Mouse (Mus musculus): ENCODE measurements around the gene Chmp6. TPM values are rescaled to one million over a fixed set of nuclear protein-coding genes. Genes with fewer than 3 reads are reported as not detected.

The Chmp6 gene
- polyA plus RNA-seq, 1 experiment from 2014 or later, result 112 TPM

DNA sequence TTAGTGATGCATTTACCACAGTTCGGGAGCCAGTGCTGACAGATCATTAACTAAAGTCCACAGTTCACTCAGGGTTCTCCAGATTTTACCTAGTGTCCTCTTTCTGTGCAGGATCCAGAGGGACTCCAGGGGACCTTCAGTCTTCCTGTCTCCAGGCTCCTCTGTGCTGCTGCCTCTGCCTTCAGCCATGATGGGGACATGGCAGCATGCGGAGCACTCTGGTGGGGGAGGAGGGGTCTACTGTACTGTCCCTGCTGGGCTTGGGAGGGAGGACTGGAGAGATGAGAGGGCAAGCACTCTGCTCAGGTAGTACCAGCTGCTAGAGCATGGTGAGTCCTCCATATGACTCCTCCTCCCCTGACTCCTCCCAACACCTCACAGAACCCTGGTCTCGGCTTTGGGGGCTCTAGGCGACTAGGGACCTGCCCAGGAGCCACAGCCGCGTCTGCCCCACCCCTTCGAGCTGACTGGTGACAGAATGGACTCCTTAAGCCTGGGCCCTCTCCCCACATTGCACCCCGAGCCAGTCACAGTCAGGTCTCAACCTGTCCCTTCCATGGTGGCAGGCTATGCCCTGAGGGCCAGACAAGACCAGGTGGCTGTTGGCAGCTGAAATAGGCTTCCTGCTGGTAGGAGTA is 26.0 kb downstream of the Chmp6 start:
- no peak overlapping the region for H3K4me2 ChIP-seq (replicated peaks)
- WGBS, result 54% methylated on average over 8 of the region's 8 CpGs

DNA sequence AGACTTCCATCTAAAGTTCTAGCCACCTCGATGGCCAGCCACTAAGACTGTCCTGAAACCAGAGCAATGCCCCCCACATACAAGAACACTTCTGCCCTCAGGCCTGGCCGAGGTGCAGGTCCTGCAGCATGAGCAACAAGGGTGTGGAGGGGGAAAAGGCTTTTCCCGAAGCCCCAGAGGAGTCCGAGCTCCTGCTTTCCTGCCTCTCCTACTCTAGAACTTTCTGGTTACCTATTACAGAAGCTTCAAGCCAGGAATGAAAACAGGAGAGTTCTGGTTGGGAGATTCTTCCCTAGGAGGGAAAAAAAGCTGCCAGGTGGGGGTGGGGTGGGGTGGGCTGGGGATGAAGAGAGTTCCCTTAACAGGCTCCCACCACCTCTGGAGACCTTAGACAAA is 26.5 kb downstream of the Chmp6 start:
- ATAC-seq, result no peak
- Histone ChIP-seq H3K36me3 (no peaks in the 10 kb centered on the region), H3K4me3 (replicated peaks) (no peak overlapping the region), H3K4me1 (replicated peaks) (peaks cover 77% of the 10 kb centered on the region), H3K4me2 (replicated peaks) (no peak overlapping the region), H3K9me3 (no peaks in the 10 kb centered on the region), H3K9ac (replicated peaks) (no peak overlapping the region; the same call in 1 of the 2 replicates), H3K27me3 (peaks cover 36% of the 10 kb centered on the region), H3K27ac (no peak overlapping the region)
- WGBS, result 56% methylated on average over 4 of the region's 4 CpGs

More for the DNA sequence above, 26.0 kb downstream of the Chmp6 start:
- Histone ChIP-seq H3K9me3 (no peaks in the 10 kb centered on the region), H3K36me3 (no peaks in the 10 kb centered on the region), H3K4me3 (replicated peaks) (no peak overlapping the region), H3K27me3 (peaks cover 32% of the 10 kb centered on the region), H3K27ac (no peak overlapping the region), H3K9ac (replicated peaks) (no peak overlapping the region; the same call in 1 of the 2 replicates), H3K4me1 (replicated peaks) (peaks cover 72% of the 10 kb centered on the region)
- ATAC-seq, result no peak

DNA sequence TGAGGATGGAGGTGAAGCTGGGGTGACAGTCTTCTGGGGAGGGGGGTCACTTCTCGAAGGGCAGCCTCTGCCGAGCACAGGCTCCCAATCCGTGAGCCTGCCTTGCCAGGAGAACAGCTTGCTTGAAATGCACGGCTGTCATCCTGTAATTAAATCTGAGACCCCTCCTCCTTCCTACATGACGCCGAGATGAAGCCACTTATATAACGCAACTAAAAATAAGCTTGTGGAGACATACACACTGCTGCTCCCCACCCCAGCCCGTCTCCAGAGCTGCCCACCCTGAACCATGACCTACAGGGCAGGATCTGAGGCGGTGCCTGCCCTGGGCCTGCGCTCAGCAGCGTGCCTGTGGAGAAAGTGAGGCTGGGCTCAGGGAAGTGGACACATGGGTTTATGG is 26.9 kb downstream of the Chmp6 start:
- H3K27ac ChIP-seq, result no peak overlapping the region
- no peak overlapping the region for H3K9ac ChIP-seq (replicated peaks)
- H3K27me3 ChIP-seq, result peaks cover 38% of the 10 kb centered on the region
- peaks cover 80% of the 10 kb centered on the region for H3K4me1 ChIP-seq (replicated peaks)
- WGBS, result 66% methylated on average over 11 of the region's 11 CpGs
- no peak overlapping the region for H3K4me2 ChIP-seq (replicated peaks)
- no peak for ATAC-seq
- H3K4me3 ChIP-seq (replicated peaks), result no peak overlapping the region
- H3K9me3 ChIP-seq, result no peaks in the 10 kb centered on the region
- H3K36me3 ChIP-seq, result no peaks in the 10 kb centered on the region

DNA sequence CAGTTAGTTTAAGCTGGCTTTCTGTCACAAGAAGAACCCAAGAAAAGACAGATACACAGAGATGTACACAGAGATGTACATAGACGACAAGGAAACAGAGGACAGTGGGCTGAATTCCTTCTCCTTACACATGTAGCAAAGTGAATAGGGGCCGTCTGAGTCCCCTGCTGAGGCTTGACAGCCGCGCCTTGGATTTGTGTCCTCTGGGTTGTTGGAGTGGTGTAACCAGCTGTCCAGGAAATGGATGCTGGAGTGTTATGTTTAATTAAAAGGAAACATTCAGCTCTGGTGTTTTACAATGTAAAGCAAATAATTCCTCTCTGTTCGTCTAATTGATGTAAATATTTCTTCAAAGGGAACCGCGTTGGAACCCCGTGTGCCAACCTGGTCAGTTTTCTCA is 28.6 kb downstream of the Chmp6 start:
- H3K36me3 ChIP-seq, result no peaks in the 10 kb centered on the region
- H3K9ac ChIP-seq (replicated peaks), result peak overlapping the region; percentile 74
- H3K9me3 ChIP-seq, result no peaks in the 10 kb centered on the region
- no peak overlapping the region for H3K27ac ChIP-seq
- H3K27me3 ChIP-seq, result peaks cover 35% of the 10 kb centered on the region
- no peak for ATAC-seq
- peak overlapping the region; percentile 66 for H3K4me3 ChIP-seq (replicated peaks)
- peak overlapping the region; percentile 99 for H3K4me2 ChIP-seq (replicated peaks)
- H3K4me1 ChIP-seq (replicated peaks), result peaks cover 70% of the 10 kb centered on the region
- WGBS, result 3% methylated on average over 8 of the region's 8 CpGs

DNA sequence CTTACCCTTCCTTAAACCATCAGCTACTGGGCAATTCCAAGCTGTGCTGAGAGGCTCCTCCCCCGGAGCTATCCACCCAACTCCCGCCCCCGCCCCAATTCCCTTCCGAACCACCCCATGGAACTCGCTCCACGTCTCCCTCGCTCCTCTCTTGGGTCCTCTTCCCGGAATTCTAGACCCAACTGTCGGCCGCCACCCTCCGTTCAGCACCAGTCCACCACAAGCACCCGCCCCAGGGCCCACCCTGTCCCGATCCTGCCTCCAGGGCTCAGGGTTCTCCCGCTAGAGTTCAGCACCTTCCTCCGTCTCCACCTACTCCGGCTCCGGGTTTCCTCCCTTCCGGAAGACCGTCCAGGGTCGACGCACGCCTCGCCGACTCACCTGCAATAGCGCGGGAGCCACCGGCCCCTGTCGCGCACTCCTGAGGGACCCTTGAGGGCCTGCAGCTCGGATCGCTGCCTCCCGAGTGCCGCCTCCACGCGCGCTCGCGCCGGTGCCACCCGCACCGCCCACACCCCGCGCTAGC is 29.0 kb downstream of the Chmp6 start:
- Histone ChIP-seq H3K4me1 (replicated peaks) (peaks cover 68% of the 10 kb centered on the region), H3K4me3 (replicated peaks) (peak overlapping the region; percentile 66), H3K36me3 (no peaks in the 10 kb centered on the region), H3K27me3 (peaks cover 35% of the 10 kb centered on the region), H3K9me3 (no peaks in the 10 kb centered on the region), H3K27ac (peak overlapping the region; percentile 75), H3K4me2 (replicated peaks) (peak overlapping the region; percentile 99), H3K9ac (replicated peaks) (peak overlapping the region; percentile 74)
- peak; percentile 77 for ATAC-seq
- under 1% methylated on average over 43 of the region's 43 CpGs for WGBS

DNA sequence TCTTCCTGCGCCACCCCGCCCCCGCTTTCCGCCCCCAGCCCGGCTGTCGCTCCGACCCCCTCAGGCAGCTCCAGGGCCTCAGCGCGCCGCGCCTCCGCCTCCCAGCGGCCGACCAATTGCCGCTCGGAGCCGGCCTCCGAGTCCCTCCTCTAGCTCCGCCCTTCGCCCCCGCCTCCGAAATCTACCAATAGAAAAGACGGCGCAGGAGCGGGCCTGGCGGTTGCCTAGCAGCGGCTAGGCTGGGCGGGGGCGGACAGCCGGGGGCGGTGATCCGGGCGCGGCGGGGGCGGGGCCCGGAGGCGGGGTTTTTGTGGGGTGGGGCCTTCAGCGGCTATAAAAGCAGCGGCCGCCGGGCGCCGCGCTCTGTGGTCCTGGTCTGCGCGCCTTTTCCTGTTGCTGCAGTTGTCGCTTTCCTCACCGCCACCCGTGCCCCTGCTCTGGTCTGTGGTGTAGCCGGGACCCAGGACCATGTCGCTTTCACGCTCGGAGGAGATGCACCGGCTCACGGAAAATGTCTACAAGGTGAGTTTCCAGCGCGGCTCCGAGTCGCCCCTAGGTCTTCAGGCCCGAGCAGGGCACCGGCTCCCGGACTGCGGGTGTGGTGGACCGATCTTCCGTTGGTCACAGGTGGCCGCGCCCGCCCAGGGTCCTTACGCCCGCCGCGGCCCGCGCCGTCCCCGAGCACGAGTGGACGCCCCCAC is 29.6 kb downstream of the Chmp6 start, which contains the start of gene Baiap2:
Gene Baiap2 (plus strand): TSS at position 37 of the 701 bp plus-strand sequence.
- Histone ChIP-seq H3K9me3 (no peaks in the 10 kb centered on the region), H3K9ac (replicated peaks) (peak within 1 kb of the TSS; percentile 79), H3K4me3 (replicated peaks) (peak within 1 kb of the TSS; percentile 66), H3K4me2 (replicated peaks) (peak within 1 kb of the TSS; percentile 99), H3K36me3 (no peaks in the 10 kb centered on the region), H3K4me1 (replicated peaks) (peaks cover 62% of the 10 kb centered on the region), H3K27me3 (peaks cover 35% of the 10 kb centered on the region), H3K27ac (peak within 1 kb of the TSS; percentile 75)
- ATAC-seq, result peak; percentile 94
- WGBS, result under 1% methylated on average over 62 of the region's 79 CpGs

DNA sequence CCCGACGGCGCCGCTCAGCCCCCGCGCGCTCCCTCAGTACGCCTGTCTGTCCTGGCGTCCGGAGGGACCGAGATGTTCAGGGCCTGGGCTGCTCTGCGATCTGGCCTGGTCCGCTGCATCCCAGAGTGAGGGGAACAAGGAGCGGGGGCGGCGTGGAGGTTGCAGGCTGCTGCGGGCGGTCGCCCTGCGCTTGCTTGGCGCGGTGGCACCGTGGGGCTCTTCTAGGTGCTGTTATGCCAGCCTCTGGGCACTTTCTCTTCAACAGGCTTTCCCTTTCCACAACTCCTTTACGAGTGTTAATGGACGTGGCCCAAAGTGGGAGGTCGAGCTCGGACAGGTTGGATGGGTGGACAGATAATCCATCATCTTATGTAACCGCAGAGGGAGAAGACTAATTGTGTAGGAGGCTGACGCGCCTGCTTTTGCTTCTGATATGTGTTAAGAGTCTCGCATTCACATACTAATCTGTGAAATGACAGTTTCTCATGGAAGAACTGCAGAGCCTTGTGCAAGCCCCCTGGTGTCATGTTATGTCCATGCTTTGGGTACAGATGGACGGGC is 30.3 kb downstream of the Chmp6 start:
- Histone ChIP-seq H3K9me3 (no peaks in the 10 kb centered on the region), H3K27me3 (peaks cover 32% of the 10 kb centered on the region), H3K27ac (0 out of 2 replicates have a peak overlapping the region, but pooled peaks have one; percentile 51), H3K4me2 (replicated peaks) (peak overlapping the region; percentile 99), H3K36me3 (no peaks in the 10 kb centered on the region), H3K4me3 (replicated peaks) (peak overlapping the region; percentile 66), H3K4me1 (replicated peaks) (peaks cover 59% of the 10 kb centered on the region), H3K9ac (replicated peaks) (peak overlapping the region; percentile 79)
- ATAC-seq, result peak; percentile 46
- WGBS, result 6% methylated on average over 32 of the region's 32 CpGs

DNA sequence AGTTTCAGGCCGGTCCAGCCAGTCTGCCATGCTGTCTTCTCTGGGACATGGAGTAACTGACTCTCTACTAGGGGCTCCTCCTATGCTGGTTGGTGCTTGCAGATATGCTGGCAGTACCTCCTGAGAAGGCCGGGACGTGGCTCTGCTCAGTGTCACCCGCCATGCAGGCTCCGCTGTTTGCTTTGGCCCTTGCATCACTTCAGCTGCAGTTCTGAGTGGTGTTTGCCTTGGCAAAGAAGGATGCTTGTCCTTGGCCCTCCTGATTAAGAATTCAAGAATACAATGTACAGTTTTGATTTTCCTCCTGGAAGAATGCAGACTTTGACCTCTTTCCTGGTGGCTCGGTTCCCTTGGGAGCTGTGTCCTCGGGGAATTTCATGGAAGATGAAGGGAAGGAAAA is 32.1 kb downstream of the Chmp6 start:
- no peaks in the 10 kb centered on the region for H3K36me3 ChIP-seq
- peaks cover 47% of the 10 kb centered on the region for H3K4me1 ChIP-seq (replicated peaks)
- H3K4me3 ChIP-seq (replicated peaks), result no peak overlapping the region
- ATAC-seq, result no peak
- no peaks in the 10 kb centered on the region for H3K9me3 ChIP-seq
- peaks cover 22% of the 10 kb centered on the region for H3K27me3 ChIP-seq
- H3K27ac ChIP-seq, result no peak overlapping the region
- H3K9ac ChIP-seq (replicated peaks), result no peak overlapping the region
- 93% methylated on average over 7 of the region's 7 CpGs for WGBS
- H3K4me2 ChIP-seq (replicated peaks), result no peak overlapping the region

DNA sequence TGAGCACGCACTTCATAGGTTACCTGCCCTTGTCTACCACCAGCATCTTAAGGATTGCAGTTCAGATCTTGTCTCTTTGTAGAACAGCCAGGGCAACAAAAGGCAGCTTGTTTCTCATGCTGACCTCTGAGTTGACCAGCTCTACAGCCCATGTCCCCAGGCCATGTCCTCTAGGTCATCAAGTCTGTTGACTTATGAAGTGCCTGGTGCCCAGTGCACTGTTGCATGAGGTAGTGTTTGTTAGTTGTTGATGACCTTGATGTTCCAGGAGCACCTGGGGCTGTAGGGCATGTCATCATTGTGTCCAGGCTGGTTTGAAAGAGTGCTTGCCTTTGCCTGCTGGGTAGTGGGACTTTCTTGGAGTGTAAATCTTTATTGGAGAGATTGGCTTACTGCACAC is 34.2 kb downstream of the Chmp6 start:
- 100% methylated on average over 1 of the region's 1 CpGs for WGBS
- no peak overlapping the region for H3K4me2 ChIP-seq (replicated peaks)
- ATAC-seq, result no peak
- H3K4me3 ChIP-seq (replicated peaks), result no peak overlapping the region
- no peaks in the 10 kb centered on the region for H3K9me3 ChIP-seq
- no peak overlapping the region for H3K27ac ChIP-seq
- no peak overlapping the region for H3K9ac ChIP-seq (replicated peaks)
- H3K27me3 ChIP-seq, result peaks cover 8% of the 10 kb centered on the region; the same call in 1 of the 2 replicates
- H3K4me1 ChIP-seq (replicated peaks), result peaks cover 30% of the 10 kb centered on the region
- H3K36me3 ChIP-seq, result no peaks in the 10 kb centered on the region

DNA sequence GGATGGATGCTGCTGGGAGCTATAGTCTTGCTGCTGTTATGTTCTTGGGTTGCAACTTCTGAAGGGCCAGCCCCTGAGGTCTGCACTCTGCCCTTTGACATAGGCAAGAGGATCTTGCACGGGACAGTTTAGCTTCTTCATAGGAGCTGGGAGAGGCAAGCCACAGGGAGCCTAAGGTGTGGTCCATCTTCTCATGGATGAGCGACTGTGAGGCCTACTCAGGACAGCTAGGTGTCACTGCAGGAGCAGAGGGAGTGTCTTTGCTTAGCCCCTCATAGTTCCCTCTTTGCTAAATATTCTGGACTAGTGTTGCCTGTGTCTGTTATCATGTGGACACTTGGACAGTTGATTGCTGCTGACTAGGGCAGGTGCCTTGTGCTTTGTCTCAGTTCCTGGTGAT is 34.7 kb downstream of the Chmp6 start:
- no peaks in the 10 kb centered on the region for H3K36me3 ChIP-seq
- H3K9ac ChIP-seq (replicated peaks), result no peak overlapping the region
- H3K4me2 ChIP-seq (replicated peaks), result no peak overlapping the region
- H3K4me3 ChIP-seq (replicated peaks), result no peak overlapping the region
- ATAC-seq, result no peak
- peaks cover 8% of the 10 kb centered on the region; the same call in 1 of the 2 replicates for H3K27me3 ChIP-seq
- 52% methylated on average over 2 of the region's 2 CpGs for WGBS
- no peak overlapping the region for H3K27ac ChIP-seq
- H3K9me3 ChIP-seq, result no peaks in the 10 kb centered on the region
- H3K4me1 ChIP-seq (replicated peaks), result peaks cover 34% of the 10 kb centered on the region

DNA sequence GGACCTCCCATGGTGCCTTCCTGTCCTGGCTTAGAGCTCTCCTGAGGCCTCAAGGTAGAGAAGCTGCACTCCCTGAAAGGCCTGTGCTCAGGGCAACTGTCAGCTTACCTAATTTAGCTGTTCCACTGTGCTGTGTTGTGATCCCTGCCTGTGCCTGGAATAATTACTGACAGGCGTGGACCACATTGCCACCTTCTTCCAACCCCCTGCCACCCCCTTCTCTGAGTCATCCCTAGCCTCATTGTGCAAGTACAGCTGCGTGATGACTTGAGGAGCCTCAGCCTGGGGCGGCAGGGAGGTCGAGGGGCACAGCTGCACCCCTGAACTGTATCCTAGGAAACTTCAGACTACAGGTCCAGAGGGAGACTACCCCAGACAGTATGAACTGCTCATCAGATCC is 35.1 kb downstream of the Chmp6 start:
- no peaks in the 10 kb centered on the region for H3K36me3 ChIP-seq
- no peak for ATAC-seq
- no peak overlapping the region for H3K4me2 ChIP-seq (replicated peaks)
- H3K27me3 ChIP-seq, result peaks cover 8% of the 10 kb centered on the region; the same call in 1 of the 2 replicates
- no peak overlapping the region for H3K27ac ChIP-seq
- no peak overlapping the region for H3K4me3 ChIP-seq (replicated peaks)
- WGBS, result 67% methylated on average over 4 of the region's 4 CpGs
- no peak overlapping the region for H3K9ac ChIP-seq (replicated peaks)
- no peaks in the 10 kb centered on the region for H3K9me3 ChIP-seq
- H3K4me1 ChIP-seq (replicated peaks), result peaks cover 31% of the 10 kb centered on the region

DNA sequence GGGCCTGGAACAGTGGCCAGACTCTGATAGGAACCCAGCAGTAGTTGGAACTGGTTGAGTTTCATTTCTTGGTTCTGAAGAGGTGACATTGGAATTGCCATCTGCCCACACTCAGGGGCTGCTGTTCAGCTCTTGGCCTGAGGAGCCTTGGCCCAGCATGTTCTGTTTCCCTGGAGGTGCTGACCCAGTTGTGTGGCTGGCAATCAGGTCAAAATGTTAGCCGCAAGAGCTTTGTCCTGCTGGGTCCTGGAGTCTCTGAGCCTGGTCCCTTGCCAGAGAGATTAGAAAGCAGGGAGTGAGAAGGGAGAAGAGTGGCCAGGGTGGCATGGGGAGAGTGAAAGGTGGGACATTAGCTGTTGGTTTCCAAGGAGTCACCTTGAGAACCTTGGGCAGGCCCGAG is 35.6 kb downstream of the Chmp6 start:
- no peak for ATAC-seq
- Histone ChIP-seq H3K9me3 (no peaks in the 10 kb centered on the region), H3K27ac (no peak overlapping the region), H3K4me1 (replicated peaks) (peaks cover 26% of the 10 kb centered on the region), H3K4me3 (replicated peaks) (no peak overlapping the region), H3K4me2 (replicated peaks) (no peak overlapping the region), H3K27me3 (peaks cover 8% of the 10 kb centered on the region; the same call in 1 of the 2 replicates), H3K36me3 (no peaks in the 10 kb centered on the region), H3K9ac (replicated peaks) (no peak overlapping the region)
- 90% methylated on average over 2 of the region's 2 CpGs for whole genome bisulfite sequencing

All from midbrain, embryonic 13.5 days (tissue).